8 mouse cellular contexts compared by ENCODE assay signal in the genomic region with DNA sequence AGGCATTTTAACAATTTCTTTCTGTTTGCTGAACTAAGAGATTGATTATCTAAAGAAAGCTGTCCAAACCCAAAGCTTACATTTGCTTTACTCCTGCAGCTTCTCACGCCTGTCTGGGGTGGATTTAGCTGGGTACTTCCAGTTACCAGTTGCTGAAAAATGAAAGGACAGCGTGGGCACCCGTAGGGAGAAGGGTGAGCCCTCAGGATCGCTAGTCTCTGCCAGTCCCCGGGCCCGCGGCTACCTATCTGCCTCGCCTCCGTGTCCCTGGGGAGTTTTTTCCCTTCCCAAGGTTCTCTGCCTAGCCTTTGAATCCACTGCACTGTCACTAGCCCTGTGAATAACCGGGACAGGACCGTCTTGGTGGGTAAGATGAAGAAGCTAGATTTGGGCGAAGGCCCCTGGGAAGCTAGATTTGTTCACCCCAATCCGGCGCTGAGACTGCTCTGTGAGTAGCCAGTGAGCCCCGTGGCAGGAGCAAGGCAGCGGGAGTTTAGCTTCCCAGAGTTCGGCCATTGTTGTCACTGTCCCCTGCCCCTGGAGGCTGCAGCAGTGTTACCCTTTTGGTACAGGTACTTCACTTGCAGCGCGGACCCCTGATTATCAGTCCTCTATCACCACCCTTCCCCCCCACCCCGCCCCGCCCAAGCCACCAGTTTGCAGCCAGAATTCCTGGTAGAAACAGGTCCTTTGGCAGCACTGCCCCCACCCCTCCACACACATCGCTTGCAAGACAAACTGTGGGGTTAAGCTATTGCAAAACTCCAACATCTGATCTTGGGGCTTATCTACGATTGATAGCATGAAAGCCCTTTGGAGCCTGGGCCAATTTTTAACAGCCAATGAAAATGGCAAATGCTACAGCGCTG. TPM values are rescaled to one million over a fixed set of nuclear protein-coding genes. Genes with fewer than 3 reads are reported as not detected.
A peak's percentile ranks its signal among the peaks of the same experiment; 100 is the strongest.
DNase-seq lines count a peak whose midpoint lies in the region; ATAC-seq and TF ChIP-seq lines count a peak whose summit lies in the region.

No protein-coding gene starts in this region.

- no peak for ATAC-seq in inflammation-experienced regulatory T-cells, adult 6 months

- peak overlapping the region; percentile 58 for H3K4me3 ChIP-seq in small intestine, adult 2 months (ENCODE audit: low read depth, low read length)

- no peaks in the 10 kb centered on the region for H3K36me3 ChIP-seq in small intestine, adult 2 months (ENCODE audit: control insufficient read depth, insufficient read depth, low read length)

- 11% methylated on average over 24 of the region's 24 CpGs for WGBS in small intestine, adult 2 months

- DNase-seq in right cerebral cortex, adult 18-20 months: peak; percentile 2
- DNase-seq in right cerebral cortex, postnatal 36 days (ENCODE audit: low spot score in 2 of 2): no peak
- peak; percentile 26 for DNase-seq in embryo, embryonic 10 days (ENCODE audit: low spot score)
- peak; percentile 5 to 16 for DNase-seq in heart, postnatal 14 days
- peak; percentile 1 for DNase-seq in left cerebral cortex, adult 11 months (ENCODE audit: low spot score)
- DNase-seq in lung, postnatal 14 days: peak; percentile 15

- no peak for TF ChIP-seq POLR2A in small intestine, adult 2 months (IDR thresholded peaks at IDR 0.05; ENCODE audit: low read depth, low read length)

- H3K27me3 ChIP-seq in small intestine, adult 2 months (ENCODE audit: control insufficient read depth, insufficient read depth, low read length): no peaks in the 10 kb centered on the region

- intact Hi-C loops in heart, postnatal 14 days (cut with DNase I): no loop called here

- TF ChIP-seq CTCF in small intestine, adult 2 months (IDR thresholded peaks at IDR 0.05; ENCODE audit: extremely low read depth, insufficient read length, insufficient replicate concordance, low read depth, low read length): no peak

- no peaks in the 10 kb centered on the region for H3K4me1 ChIP-seq in small intestine, adult 2 months (ENCODE audit: control insufficient read depth, insufficient read depth, insufficient read length, low read length)

- peak overlapping the region; percentile 75 for H3K27ac ChIP-seq in small intestine, adult 2 months (ENCODE audit: insufficient read depth, low read depth, low read length)

RNA-seq across cellular contexts. Expression of gene Rgn, which starts 1.3 kb away (rescaled TPM):
- under 1 TPM; 0.59 to 0.84 TPM for total RNA-seq in heart, postnatal 14 days (2021)
- polyA plus RNA-seq in small intestine, adult 2 months (2012; rRNA removed): 0.15 TPM in 1 of 2 replicates, not detected in the other
- not detected for polyA plus RNA-seq in inflammation-experienced regulatory T-cells, adult 6 months (2017; shearing (Covaris generic))

Comparison
In these comparisons a context has a peak if more than half of its experiments do, and no peak if none do; other contexts are left out.
1. DNase-seq: peak in right cerebral cortex, adult 18-20 months (single experiment), embryo, embryonic 10 days (single experiment), heart, postnatal 14 days (2 of 2), left cerebral cortex, adult 11 months (single experiment) and lung, postnatal 14 days (single experiment); none in right cerebral cortex, postnatal 36 days (0 of 2).